Mouse (Mus musculus): ENCODE results near the gene Cggbp1. TPM values are rescaled to one million over a fixed set of nuclear protein-coding genes. Genes with fewer than 3 reads are reported as not detected.
"Not testable (repeated sequence)": the region's sequence is repeated elsewhere in the genome, so short reads cannot be mapped to it uniquely, and the experiment has no call there.

The Cggbp1 gene
- total RNA-seq (2021): 10 to 100 TPM; 38.2 to 44.0 TPM

DNA sequence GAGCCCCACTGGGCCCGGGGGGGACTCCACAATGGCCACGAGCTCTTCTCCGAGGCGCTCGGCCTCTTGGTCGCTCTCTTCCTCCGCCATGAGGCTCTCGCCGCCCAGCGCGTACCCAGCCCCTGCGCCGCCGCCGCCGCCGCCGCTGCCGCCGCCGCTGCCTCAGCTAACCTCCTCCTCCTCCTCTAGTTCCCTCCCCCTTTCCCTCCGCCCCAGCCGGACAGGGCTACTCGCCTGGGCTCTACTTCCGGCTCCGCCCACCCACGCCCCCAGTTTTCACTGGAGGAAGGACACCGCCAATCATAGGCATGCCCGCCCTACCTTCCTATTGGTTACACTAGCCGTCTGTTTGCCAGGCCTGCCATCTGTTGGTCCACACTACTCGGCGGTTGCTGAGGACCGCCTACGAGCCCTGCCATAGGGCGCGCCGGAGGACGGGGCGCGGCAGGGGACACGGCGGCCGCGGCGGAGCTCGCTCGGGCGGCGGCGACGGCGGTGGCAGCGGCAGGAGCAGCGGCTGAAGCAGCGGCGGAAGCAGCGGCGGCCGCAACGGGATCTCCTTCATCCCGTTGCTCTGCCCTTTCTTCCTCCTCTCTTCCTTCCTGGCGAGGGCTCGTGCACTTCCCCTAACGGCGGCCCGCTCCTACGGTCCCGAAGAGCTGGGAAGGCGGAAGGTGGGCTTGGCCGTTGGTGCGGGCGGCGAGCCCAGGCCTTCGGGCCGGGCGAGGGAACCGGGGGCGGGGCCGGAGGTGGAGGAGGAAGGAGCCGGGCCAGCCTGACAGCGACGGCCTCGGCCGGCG, at the start of gene Cggbp1, which contains the start of gene Zfp654:
Cggbp1 (plus strand) TSS at position 434 of the 800 bp plus-strand sequence.
Zfp654 (minus strand) TSS at position 90 of the 800 bp plus-strand sequence.
- intact Hi-C loops (cut with DNase I): loop anchor here (2.0 kb wide), 2 partner anchors 21 to 81 kb away; partner anchors contain the start of gene 4930453N24Rik
- peak; percentile 100 for DNase-seq (ENCODE audit: low spot score)

DNA sequence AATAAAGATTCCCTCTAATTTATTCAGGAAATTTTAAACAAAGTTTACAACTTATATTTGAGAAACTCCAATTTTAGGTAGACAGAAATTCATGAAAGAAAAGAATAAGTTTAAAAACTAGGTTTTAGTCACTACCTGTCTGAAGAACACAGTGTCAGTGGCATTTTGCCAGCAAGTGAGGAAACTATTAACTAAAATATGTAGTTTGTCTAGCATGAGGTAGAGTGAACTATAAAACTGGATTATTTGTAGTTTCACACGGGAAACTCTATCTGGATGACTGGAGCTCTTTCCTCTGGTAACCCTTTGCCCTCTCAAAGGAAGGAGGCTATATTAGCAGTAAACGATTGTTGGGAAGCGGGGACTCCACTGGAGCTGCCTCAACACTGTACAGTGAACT, 48.8 kb upstream of the Cggbp1 start:
- intact Hi-C loops (cut with DNase I): no loop called here
- DNase-seq (ENCODE audit: low spot score): no peak

DNA sequence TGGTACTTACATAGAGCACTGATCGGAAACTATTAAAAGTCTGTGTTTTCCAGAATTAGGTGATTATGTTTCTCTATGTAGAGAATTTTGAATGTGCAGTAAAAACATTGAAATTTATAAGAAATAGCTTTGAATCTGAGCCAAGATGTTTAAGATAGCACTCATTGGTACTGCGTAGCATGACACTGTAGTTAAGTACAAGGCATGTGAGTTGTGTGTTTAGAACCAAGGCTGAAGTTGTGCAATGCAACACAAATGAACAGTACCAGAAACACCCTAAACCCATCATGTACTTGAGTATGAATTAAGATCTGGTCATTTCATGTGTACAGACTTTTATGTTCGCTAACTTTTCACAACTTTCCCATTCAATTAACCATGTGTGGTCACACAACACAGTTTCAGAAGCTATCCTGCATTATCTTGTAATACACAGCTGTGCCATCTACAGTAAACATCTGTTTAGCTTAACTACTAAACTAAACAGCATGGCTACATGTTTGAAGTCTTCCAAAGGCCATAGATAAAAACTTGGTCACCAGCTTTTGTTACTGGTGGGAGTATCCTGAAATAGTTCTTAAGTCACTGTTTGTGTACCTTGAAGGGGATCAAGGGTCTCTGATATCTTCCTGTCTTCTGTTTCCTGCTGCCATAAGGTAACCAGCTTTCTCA, 34.6 kb upstream of the Cggbp1 start:
- DNase-seq (ENCODE audit: low spot score): no peak
- intact Hi-C loops (cut with DNase I): no loop called here

DNA sequence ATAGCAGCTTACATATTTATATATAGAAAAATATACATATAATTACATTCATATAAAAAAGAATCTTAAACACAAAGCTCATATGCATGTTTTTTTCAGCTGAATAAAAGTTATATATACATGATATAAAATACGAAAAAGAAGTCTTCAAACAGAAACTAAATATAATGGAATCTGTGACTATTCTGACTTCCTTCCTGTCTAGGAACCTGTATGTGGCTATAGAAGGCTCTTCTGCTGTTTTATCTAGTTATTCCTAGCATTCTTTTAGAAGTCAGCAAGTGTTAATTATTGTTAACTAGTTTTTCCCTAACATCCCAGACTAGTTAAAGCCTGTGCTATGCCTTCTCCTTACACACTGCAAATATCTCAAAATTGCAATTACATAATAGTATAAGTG, 27.9 kb upstream of the Cggbp1 start:
- intact Hi-C loops (cut with DNase I): no loop called here
- no peak for DNase-seq (ENCODE audit: low spot score)

DNA sequence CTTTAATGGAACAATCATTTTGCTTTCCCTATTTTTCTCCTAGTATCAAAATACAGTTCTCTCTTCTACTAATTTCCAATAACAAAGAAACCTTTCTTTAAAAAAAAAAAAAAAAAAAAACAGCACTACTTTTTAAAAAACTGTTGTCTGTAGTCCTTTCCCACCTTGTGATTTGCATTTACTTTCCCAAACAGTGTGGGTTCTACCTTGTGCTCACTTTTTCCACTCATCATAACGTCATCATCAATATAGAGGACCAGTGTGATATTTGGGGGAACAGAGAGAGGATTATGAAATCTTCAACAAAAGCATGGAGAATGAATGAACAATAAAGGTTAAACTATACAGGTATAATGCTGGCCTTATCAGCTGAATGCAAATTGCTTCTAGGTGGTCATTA, 27.3 kb upstream of the Cggbp1 start:
- intact Hi-C loops (cut with DNase I): no loop called here
- no peak for DNase-seq (ENCODE audit: low spot score)

DNA sequence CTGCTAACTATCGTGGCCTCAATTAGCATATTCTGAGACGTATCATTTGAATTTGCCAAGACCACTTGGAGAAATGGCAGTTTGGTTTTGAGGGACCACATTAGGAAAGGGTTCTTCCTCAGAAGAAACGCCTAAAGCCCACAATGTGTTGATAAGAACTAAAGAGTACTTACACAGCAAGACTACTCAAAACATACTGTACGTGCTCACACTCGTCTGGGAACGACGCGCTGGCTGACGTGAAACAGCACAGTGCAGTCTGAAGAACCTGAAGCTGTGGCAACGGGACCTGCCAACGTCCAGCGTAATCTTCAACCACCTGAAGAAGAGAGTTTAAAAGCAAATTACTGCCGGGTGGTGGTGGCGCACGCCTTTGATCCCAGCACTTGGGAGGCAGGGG, 21.5 kb upstream of the Cggbp1 start:
- intact Hi-C loops (cut with DNase I): no loop called here
- DNase-seq (ENCODE audit: low spot score): no peak

DNA sequence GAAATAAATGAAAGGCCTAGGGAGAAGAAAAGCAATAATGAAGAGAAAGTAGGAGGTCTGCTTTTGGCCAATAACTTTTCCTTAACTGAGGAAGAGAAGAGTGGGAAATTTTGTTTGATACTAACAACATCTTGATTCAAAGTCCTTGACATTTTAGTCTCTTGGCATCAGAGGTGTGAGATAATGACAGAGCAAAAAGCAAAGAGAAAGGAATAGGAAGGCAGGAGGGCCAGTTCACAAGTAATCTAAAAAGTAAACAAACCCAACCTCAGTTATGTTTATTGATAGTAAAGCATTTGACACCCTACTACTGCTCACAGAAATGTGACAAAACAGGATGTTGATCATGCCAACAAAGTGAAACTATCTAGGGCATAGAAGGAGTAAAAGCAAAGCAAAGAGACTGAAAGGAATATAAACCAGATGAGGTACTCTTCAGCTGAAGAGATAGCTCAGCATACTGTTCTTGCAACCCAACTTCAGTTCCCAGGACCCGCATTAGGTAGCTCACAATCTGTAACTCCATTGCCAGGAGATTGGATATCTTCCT, 15.7 kb upstream of the Cggbp1 start:
- intact Hi-C loops (cut with DNase I): no loop called here

DNA sequence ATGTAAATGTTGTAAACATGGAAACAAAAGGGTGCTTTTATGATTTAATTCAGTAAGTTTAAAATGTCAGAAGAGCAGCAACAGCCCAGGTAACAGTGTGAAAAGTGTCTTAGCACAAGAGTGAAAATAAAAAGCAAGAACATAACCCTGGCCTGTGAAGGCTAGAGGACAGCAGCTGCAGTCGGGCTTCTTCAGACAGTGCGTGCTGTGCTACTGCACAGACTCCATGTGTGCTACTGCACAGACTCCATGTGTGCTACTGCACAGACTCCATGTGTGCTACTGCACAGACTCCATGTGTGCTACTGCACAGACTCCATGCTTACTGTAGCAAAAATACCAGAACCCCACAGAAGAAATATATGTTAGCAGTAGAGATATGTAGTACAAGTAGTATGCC, 15.1 kb upstream of the Cggbp1 start:
- intact Hi-C loops (cut with DNase I): no loop called here
- no peak for DNase-seq (ENCODE audit: low spot score)

More for the DNA sequence above, 15.7 kb upstream of the Cggbp1 start:
- DNase-seq (ENCODE audit: low spot score): no peak

DNA sequence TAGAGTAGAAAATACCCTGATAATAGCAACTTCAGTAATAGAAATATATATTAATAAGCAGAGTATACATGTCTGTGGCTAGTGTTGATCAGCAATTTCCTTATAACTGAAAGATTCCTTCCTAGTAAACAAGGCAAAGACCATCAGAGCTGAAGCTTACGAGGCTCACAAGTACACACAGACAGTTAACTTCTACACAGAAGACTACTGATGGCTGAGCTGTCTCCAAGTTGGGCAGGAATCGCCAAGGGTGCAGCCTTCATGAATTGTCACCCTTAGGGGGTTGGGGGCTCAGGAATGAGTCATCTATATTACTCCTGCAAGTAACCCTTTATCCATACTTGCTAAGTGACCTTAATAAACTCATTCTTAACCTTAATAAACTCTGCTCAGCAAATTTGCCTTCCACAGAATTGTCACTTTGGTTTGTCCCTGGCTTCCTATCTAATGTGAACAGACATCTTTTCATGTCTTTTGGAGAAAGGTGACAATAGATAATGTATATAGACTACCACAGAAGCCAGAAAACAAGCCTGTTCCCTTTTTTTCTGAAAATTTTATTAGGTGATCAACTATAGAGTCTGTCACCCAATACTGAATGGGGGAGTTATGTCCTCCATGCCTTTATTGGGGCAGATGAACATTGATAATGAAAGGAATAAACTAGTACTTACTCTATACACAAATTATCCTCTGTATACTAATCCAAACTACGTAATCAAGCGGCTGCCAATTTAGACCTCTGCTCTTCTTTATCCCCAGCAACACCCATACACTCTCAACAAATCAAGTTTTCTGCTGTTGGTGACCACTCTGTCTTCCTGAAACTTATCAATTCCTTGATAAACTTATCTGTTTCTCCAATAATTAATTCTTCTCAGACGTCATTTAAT, 10.1 kb upstream of the Cggbp1 start:
- intact Hi-C loops (cut with DNase I): no loop called here
- DNase-seq (ENCODE audit: low spot score): no peak

DNA sequence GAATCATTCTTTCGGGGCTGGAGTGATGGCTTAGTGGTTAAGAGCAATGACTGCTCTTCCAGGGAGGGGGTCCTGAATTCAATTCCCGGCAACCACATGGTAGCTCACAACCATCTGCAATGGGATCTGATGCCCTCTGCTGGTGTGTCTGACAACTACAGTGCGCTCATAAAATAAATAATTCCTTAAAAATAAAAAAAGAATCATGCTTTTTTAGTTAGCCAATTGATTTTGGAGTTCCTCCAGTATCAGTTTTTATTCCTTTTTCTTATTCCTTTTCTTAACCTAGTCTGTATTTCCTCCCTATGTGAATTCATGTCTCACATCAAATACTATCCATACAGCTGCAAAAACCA, 9.4 kb upstream of the Cggbp1 start:
- no peak for DNase-seq (ENCODE audit: low spot score)
- intact Hi-C loops (cut with DNase I): no loop called here

DNA sequence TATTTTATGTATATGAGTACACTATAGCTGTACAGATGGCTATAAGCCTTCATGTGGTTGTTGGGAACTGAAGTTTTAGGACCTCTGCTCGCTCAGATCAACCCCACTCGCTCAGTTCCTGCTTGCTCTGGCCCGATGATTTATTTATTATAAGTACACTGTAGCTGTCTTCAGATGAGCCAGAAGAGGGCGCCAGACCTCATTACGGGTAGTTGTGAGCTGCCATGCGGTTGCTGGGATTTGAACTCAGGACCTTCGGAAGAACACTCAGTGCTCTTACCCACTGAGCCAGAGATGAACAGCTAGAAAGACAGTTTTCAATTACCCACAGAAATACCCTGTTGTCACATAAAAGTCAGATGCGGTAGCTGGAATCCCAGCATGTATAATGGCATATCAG, 5.8 kb upstream of the Cggbp1 start:
- intact Hi-C loops (cut with DNase I): no loop called here
- DNase-seq (ENCODE audit: low spot score): no peak

DNA sequence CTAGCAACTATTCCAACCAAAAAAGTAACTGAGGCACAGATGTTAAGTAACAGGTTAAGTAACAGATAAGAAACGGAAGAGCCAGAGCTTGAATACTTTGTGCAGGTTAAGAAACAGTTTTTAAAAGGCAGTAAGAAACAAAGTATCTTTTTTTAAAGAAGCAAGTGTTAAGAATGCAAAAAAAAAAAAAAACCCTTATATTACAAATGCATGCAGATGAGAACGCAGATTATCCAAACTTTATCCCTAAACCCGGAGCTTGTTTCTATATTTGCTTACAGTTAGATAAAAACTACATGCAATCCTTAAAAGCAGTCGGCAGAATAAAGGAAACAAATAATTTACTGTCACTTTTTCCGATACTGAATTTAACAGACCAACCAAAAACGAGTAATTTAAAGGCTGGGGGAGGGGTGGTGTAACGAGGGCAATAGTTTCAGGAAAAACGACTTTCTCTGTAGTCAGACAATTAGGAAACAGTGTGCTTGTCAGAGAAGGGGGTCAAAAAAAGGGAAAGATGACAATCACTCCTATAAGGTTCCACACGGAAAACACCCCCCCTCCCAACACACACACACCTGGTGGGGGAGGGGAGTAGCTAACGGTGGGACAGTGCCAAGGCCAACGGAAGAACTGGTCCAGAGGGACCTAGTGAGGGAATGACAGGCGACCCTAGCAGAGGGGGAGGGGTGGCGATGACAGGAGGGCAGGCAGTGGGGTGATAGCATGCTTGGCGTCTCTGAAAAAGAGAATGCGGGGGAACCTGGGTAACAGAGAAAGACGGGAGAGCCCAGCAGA, 1.3 kb upstream of the Cggbp1 start:
- no peak for DNase-seq (ENCODE audit: low spot score)
- intact Hi-C loops (cut with DNase I): loop anchor here (2.0 kb wide), 1 partner anchor 80 kb away; the partner anchor contains the start of gene 4930453N24Rik

DNA sequence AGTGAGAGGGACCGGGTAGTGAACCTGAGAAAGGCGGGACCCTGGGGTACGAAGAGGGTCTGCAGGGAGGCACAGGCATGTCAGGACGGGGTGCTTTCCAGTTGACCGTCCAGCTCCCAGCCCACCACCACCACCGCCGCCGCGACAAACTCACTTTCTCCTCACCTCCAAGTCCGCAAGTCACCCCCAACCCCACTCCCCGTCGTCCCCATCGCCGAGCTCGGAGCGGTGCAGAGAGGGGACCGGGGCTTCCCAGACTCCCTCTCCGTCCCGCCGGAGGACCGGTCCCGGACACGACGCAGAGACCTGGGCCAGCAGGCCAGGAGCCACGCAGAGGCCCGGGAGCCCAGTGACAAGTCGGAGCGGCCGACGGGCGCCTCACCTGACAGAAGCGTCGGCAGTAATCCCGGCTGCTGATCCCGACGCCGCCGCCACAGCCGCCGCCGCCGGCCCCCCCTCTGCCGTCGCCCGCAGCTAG, 672 bp upstream of the Cggbp1 start:
- DNase-seq (ENCODE audit: low spot score): no peak
- intact Hi-C loops (cut with DNase I): loop anchor here (2.0 kb wide), 1 partner anchor 80 kb away; the partner anchor contains the start of gene 4930453N24Rik

DNA sequence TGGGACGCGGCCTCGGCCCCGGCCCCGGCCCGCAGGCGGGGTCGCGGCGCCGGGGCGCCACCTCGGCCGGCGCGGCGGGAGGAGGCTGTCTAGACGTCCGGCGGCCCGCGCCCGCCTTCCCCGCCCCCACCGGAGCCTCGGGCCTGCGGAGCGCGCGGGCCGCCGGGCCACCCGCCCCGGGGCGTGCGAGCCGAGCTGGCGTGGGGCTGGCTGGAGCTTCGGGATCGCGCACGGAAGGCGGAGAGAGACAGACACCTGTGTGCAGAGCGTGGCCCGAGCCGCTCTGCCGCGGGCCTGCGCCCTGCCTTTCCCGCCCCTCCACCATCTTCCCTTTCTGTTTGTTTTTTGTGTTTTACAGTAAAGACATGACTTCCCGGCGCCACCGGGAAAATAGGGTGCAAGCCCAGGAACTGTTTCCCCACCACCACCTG, 660 bp downstream of the Cggbp1 start:
- DNase-seq (ENCODE audit: low spot score): peak; percentile 6
- intact Hi-C loops (cut with DNase I): loop anchor here (2.0 kb wide), 1 partner anchor 20 kb away; no protein-coding TSS in a partner anchor

DNA sequence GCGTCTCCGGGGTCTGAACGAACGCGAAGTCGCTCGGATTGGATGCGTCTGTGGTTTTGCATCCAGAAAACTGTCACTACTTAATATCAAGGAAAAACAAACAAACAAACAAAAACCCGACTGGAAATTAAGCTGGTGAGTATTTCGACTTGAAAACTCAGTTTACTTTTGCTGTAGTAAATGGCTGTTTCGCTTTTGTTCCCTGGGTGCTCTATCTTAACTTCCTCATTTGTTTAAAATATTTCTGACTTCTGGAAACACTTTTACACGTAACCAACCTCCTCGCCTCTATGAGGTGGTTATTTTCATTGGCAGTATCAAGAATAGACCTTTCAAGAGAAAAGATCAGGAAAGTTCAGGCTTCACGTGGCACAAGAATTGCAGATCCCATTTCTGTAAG, 1.1 kb downstream of the Cggbp1 start:
- intact Hi-C loops (cut with DNase I): loop anchor here (2.0 kb wide), 1 partner anchor 20 kb away; no protein-coding TSS in a partner anchor
- no peak for DNase-seq (ENCODE audit: low spot score)

DNA sequence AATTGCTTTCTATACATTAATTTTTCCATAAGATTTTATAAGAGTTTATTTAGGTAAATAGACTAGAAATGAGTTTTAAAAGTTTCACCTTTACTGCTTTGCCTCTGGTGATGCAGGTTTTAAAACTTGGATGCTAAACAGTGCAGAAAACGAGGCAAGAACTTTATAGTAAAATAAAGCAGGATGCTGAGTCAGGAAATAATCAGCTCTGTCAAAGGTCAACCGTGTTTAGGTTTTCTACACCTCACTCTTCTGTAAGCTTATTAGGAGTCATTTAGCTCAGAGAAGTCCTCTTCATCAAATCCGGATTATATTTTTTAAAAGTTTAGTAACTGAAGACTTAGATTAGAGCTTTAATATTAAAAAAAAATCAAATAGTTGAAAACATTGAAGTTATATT, 5.2 kb downstream of the Cggbp1 start:
- intact Hi-C loops (cut with DNase I): no loop called here
- DNase-seq (ENCODE audit: low spot score): no peak

DNA sequence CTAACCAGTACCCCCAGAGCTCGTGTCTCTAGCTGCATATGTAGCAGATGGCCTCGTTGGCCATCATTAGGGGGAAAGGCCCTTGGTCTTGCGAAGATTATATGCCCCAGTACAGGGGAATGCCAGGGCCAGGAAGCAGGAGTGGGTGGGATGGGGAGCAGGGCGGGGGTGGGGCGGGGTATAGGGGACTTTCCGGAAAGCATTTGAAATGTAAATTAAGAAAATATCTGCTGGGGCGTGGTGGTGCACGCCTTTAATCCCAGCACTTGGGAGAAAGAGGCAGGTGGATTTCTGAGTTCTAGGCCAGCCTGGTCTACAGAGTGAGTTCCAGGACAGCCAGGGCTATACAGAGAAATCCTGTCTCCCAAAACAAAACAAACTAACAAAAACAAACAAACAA, 14.0 kb downstream of the Cggbp1 start:
- intact Hi-C loops (cut with DNase I); DNase-seq (ENCODE audit: low spot score): not testable (repeated sequence)

DNA sequence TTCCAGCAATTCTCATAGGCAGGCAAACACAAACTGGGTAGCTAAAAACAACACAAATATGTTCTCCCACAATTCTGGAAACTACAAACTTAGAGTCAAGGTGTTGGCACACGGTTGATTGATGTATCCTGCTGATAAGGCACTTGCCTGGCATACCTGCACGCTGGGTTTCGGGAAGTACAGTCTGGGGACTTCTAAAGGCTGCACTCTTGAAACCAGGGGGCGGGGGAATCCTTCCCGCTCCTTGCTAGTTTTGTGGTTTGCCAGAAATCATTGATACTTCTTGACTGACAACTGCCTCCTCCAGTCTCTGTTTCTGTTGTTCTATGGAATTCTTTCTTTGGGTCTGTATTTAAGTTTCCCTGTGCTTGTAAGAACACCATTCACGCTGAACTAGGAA, 16.8 kb downstream of the Cggbp1 start:
- intact Hi-C loops (cut with DNase I): no loop called here
- DNase-seq (ENCODE audit: low spot score): no peak

DNA sequence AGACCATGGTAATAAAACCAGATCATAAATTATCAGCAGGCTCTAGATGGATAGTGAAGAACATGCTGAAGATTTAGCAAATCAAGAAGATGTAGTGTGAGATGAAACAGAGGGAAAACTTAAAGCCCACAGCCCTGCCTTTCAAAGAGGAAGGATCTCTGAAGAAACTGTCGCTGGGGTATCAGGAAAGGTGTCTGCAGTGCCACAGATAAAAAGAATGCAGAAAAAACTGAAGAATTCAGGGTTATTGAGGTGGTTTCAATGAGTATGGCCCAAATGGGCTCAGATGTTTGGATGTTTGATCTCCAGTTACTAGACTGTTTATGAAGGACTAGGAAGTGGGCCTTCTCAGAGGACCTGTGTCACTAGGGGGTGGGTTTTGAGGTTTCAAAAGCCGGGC, 17.8 kb downstream of the Cggbp1 start:
- intact Hi-C loops (cut with DNase I): loop anchor here (5.0 kb wide), 1 partner anchor 97 kb away; the partner anchor contains the start of gene 4930453N24Rik

More for the DNA sequence above, 17.8 kb downstream of the Cggbp1 start:
- no peak for DNase-seq (ENCODE audit: low spot score)

All from heart, postnatal 25 days (tissue).